Mouse (Mus musculus) heart, postnatal 36 days (tissue): ENCODE measurements around the gene Olfr734. TPM values are rescaled to one million over a fixed set of nuclear protein-coding genes. Genes with fewer than 3 reads are reported as not detected.

Experiments
- DNase-seq, 2 experiments: peaks; one replicate each; pipeline ENCODE4 v3.0.0; 2021 to 2022
- intact Hi-C: fragments of 180-260 bp; cut with DNase I; formaldehyde crosslinking; loops from one replicate; pipeline ENCODE4 v1.15.1; 2025
- total RNA-seq, 2 experiments: library from RNA; stranded (reverse); gene quantifications; 2 replicates each; pipeline ENCODE4 v1.2.3; 2021

The Olfr734 gene
- total RNA-seq = not detected

DNA sequence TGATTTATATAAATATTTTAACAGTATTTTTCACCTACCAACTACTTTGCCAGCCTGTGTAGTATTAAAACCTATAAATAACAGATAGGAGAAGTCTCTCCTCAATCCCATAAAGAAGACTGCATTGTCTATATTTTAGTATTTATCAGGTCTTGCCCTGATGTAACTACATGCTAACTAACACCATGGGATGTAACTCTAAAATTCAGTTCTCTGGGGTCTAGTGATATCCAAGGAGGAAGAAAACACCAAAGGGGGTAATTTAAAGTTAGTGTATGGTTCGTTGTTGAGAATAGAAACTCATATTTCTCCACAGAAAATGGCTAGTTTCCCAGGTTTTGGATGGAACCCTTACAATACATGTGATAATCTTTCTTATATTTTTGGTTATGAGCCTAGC lies at the start of gene Olfr734:
Gene Olfr734 (minus strand): TSS at position 101 of the 400 bp plus-strand sequence.
- intact Hi-C loops = no loop called here
- no peak for DNase-seq

GRCm38 (mm10) chr14:50363561-50363960 lies 37.0 kb upstream of the Olfr734 start:
- intact Hi-C loops = no loop called here
- DNase-seq = no peak

DNA sequence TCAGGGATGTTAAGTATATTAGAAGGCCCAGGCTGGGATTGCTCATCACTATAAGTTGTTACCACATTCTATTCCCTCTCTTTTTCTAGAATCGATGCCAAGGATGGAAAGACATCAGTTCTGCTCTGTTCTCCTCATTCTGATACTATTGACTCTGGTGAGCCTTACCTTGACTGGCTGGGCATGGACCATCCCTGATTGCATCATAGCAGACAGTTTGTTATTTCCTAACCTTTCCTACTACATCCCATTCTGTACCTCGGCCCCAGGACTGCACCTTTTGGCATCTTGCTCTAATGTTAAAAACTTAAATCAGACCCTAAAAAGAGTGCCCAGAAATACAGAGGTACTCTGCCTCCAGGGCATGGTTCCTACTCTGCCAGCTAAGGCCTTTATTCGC lies 33.9 kb upstream of the Olfr734 start:
- intact Hi-C loops = no loop called here
- no peak for DNase-seq

DNA sequence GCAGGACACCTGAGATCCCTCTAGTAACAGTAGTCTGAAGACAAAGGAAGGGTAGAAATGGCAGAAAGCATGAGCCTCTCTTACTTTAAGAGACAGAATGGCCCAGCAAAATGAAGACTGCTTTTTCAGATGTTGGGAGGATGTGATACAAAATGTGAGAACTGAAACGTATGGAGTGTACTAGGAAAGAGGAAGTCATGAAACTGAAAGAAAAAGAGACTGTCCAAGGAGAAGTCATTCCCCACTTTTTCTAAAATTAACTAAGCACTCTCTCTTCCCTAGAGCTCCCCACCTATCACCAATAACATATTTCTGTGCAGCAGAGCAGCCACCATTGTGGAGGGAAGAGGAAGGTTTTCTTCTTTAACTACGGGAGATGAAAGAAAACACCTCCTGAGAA lies 31.0 kb upstream of the Olfr734 start, which contains the start of gene Tlr11:
Gene Tlr11 (plus strand): TSS at position 322 of the 400 bp plus-strand sequence.
- DNase-seq = no peak
- intact Hi-C loops = no loop called here

DNA sequence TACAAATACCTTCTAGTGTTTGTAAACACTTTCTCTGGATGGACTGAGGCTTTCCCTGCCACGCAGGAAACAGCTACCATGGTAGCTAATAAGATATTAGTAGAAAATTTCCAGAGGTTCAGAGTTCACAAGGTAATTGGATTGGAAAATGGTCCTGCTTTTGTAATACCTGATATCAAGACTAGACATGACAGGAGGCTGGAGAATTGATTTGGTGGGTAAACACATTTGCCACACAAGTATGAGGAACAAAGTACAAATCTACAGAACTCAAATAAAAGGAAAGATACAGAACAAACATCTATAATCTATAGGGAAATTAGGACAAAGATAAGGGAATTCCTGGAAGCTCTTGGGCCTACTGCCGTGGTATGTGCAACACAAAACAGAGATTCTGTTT lies 30.2 kb upstream of the Olfr734 start:
- no peak for DNase-seq
- intact Hi-C loops = no loop called here

- intact Hi-C loops = no loop called here
- peak in 1 of 2 experiments; percentile 23 for DNase-seq
Observed at GRCm38 (mm10) chr14:50352438-50352837, 25.9 kb upstream of the Olfr734 start.

- intact Hi-C loops = no loop called here
- no peak for DNase-seq
Observed at GRCm38 (mm10) chr14:50348796-50349195, 22.2 kb upstream of the Olfr734 start, which contains the start of gene Olfr735. Olfr735 (minus strand) TSS chr14:50348872.

GRCm38 (mm10) chr14:50301422-50301821 lies 25.1 kb downstream of the Olfr734 start, which contains the start of gene Olfr733:
Olfr733 (minus strand) TSS chr14:50301522.
- intact Hi-C loops = no loop called here
- DNase-seq = no peak

GRCm38 (mm10) chr14:50284106-50284505 lies 42.5 kb downstream of the Olfr734 start, which contains the start of gene Olfr732:
Olfr732 (minus strand) TSS chr14:50284206.
- intact Hi-C loops = no loop called here
- no peak for DNase-seq

Other genes starting within 250 kb of the Olfr734 start
- not detected for gene Olfr726, start 235.8 kb downstream of the Olfr734 start, total RNA-seq
- gene Olfr727, start 203.6 kb downstream of the Olfr734 start, total RNA-seq = not detected
- not detected for gene Olfr728, start 184.1 kb downstream of the Olfr734 start, total RNA-seq
- not detected for gene Olfr729, start 173.9 kb downstream of the Olfr734 start, total RNA-seq
- gene Olfr730, start 138.6 kb downstream of the Olfr734 start, total RNA-seq = not detected
- not detected for gene Olfr731, start 84.9 kb downstream of the Olfr734 start, total RNA-seq
- gene Olfr732, start 42.6 kb downstream of the Olfr734 start, total RNA-seq = not detected
- gene Olfr733, start 25.2 kb downstream of the Olfr734 start, total RNA-seq = not detected
- gene Olfr735, start 22.1 kb upstream of the Olfr734 start, total RNA-seq = not detected
- gene Tlr11, start 31.2 kb upstream of the Olfr734 start, total RNA-seq = under 1 TPM in 1 of 2 experiments, not detected in 1; 0.08 TPM
- not detected for gene Olfr736, start 54.4 kb upstream of the Olfr734 start, total RNA-seq
- gene Olfr738, start 80.8 kb upstream of the Olfr734 start, total RNA-seq = not detected
- gene Olfr739, start 91.9 kb upstream of the Olfr734 start, total RNA-seq = not detected
- gene Olfr740, start 118.8 kb upstream of the Olfr734 start, total RNA-seq = not detected
- not detected for gene Olfr741, start 146.0 kb upstream of the Olfr734 start, total RNA-seq
- gene Olfr742, start 176.8 kb upstream of the Olfr734 start, total RNA-seq = not detected
- not detected for gene Olfr743, start 195.1 kb upstream of the Olfr734 start, total RNA-seq